Mouse (Mus musculus): ENCODE measurements around the gene Fut9.

DNA sequence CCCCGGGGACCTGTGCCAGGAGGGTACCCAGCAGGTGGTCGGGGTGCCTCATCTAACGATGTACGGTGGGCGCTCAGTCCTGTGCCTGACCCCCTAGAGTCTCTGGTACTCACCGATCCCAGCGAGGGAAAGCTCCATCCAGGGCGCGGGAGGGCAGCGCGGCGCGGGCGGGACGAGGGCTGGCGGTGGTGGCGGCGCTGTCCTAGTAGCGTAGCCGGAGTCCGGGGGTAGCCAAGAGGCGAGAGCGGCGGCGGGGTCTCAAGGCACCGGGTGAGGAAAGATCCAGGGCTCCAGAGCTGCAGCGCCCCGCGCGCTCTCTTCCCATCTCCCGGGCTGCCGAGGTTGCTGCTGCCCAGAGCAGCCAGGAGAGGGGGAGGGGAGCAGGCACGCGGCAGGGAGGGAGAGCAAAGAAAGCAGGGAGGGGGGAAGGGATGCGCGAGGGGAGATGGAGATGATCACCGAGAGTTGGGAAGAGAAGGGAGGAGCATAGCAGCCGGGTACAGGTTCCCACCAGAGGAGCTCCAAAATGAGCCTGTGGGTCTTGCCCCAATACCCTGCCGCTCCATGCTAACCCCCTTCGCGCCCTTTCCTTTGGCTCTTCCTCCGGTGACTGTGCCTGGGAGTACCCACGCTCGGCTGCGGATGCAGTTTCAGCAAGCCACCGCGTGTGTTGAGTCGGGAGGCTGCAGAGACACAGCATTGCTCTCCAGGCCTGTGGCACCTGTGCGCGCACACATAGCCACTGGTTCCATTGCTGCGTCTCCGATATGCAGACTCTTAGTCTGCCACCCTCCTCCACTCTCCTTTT is at the start of gene Fut9:
- TF ChIP-seq CTCF (IDR thresholded peaks at IDR 0.05; ENCODE audit: control insufficient read depth, insufficient read depth, low read length) (no peak), POLR2A (IDR thresholded peaks at IDR 0.05; ENCODE audit: borderline replicate concordance, control insufficient read depth, low read depth, low read length) (no peak)
